Mouse (Mus musculus): ENCODE measurements around the gene Trem1. TPM values are rescaled to one million over a fixed set of nuclear protein-coding genes. Genes with fewer than 3 reads are reported as not detected.

The Trem1 gene
- polyA plus RNA-seq, 1 experiment from 2014 or later = 0.13 TPM

- no peak for ATAC-seq (replicated peaks; ENCODE audit: insufficient number of reproducible peaks, low FRiP score, low TSS enrichment)
- Histone ChIP-seq H3K4me3 (ENCODE audit: low read depth, low read length) (no peak overlapping the region), H3K4me2 (no peak overlapping the region), H3K27me3 (ENCODE audit: control insufficient read depth, insufficient read depth, low read length) (no peaks in the 10 kb centered on the region), H3K27ac (ENCODE audit: low read depth, low read length) (no peak overlapping the region), H3K9me3 (replicated peaks; ENCODE audit: control insufficient read depth, low read length) (no peaks in the 10 kb centered on the region), H3K4me1 (ENCODE audit: control insufficient read depth, insufficient read depth, low read length) (no peaks in the 10 kb centered on the region), H3K36me3 (ENCODE audit: control insufficient read depth, insufficient read depth, low read length) (no peaks in the 10 kb centered on the region), H3K9ac (ENCODE audit: low read depth, low read length) (no peak overlapping the region)
- 64% methylated on average over 5 of the region's 5 CpGs for WGBS (ENCODE audit: insufficient replicate concordance)
These were observed 2.0 kb downstream of the Trem1 start for GRCm38 (mm10) chr17:48234550-48234949.

GRCm38 (mm10) chr17:48235773-48236370 lies 3.3 kb downstream of the Trem1 start:
- H3K27me3 ChIP-seq (ENCODE audit: control insufficient read depth, insufficient read depth, low read length) = no peaks in the 10 kb centered on the region
- H3K4me1 ChIP-seq (ENCODE audit: control insufficient read depth, insufficient read depth, low read length) = no peaks in the 10 kb centered on the region
- 49% methylated on average over 4 of the region's 4 CpGs for WGBS (ENCODE audit: insufficient replicate concordance)
- H3K4me2 ChIP-seq = no peak overlapping the region
- no peaks in the 10 kb centered on the region for H3K9me3 ChIP-seq (replicated peaks; ENCODE audit: control insufficient read depth, low read length)
- H3K9ac ChIP-seq (ENCODE audit: low read depth, low read length) = no peak overlapping the region
- ATAC-seq (replicated peaks; ENCODE audit: insufficient number of reproducible peaks, low FRiP score, low TSS enrichment) = no peak
- H3K36me3 ChIP-seq (ENCODE audit: control insufficient read depth, insufficient read depth, low read length) = no peaks in the 10 kb centered on the region
- H3K4me3 ChIP-seq (ENCODE audit: low read depth, low read length) = no peak overlapping the region
- no peak overlapping the region for H3K27ac ChIP-seq (ENCODE audit: low read depth, low read length)

GRCm38 (mm10) chr17:48237621-48238020 lies 5.1 kb downstream of the Trem1 start:
- Histone ChIP-seq H3K4me1 (ENCODE audit: control insufficient read depth, insufficient read depth, low read length) (no peaks in the 10 kb centered on the region), H3K36me3 (ENCODE audit: control insufficient read depth, insufficient read depth, low read length) (no peaks in the 10 kb centered on the region), H3K4me2 (no peak overlapping the region), H3K9ac (ENCODE audit: low read depth, low read length) (no peak overlapping the region), H3K4me3 (ENCODE audit: low read depth, low read length) (no peak overlapping the region), H3K27me3 (ENCODE audit: control insufficient read depth, insufficient read depth, low read length) (no peaks in the 10 kb centered on the region), H3K9me3 (replicated peaks; ENCODE audit: control insufficient read depth, low read length) (no peaks in the 10 kb centered on the region), H3K27ac (ENCODE audit: low read depth, low read length) (no peak overlapping the region)
- WGBS (ENCODE audit: insufficient replicate concordance) = 87% methylated on average over 8 of the region's 8 CpGs
- no peak for ATAC-seq (replicated peaks; ENCODE audit: insufficient number of reproducible peaks, low FRiP score, low TSS enrichment)

GRCm38 (mm10) chr17:48247221-48247928 lies 14.8 kb downstream of the Trem1 start, which contains the start of gene Trem3:
Gene Trem3 (plus strand): TSS chr17:48247777.
- no peak within 1 kb of the TSS for H3K27ac ChIP-seq (ENCODE audit: low read depth, low read length)
- no peaks in the 10 kb centered on the region for H3K36me3 ChIP-seq (ENCODE audit: control insufficient read depth, insufficient read depth, low read length)
- H3K27me3 ChIP-seq (ENCODE audit: control insufficient read depth, insufficient read depth, low read length) = no peaks in the 10 kb centered on the region
- ATAC-seq (replicated peaks; ENCODE audit: insufficient number of reproducible peaks, low FRiP score, low TSS enrichment) = no peak
- H3K4me2 ChIP-seq = no peak within 1 kb of the TSS
- WGBS (ENCODE audit: insufficient replicate concordance) = 75% methylated on average over 11 of the region's 11 CpGs
- no peak within 1 kb of the TSS for H3K4me3 ChIP-seq (ENCODE audit: low read depth, low read length)
- H3K4me1 ChIP-seq (ENCODE audit: control insufficient read depth, insufficient read depth, low read length) = no peaks in the 10 kb centered on the region
- H3K9ac ChIP-seq (ENCODE audit: low read depth, low read length) = no peak within 1 kb of the TSS
- no peaks in the 10 kb centered on the region for H3K9me3 ChIP-seq (replicated peaks; ENCODE audit: control insufficient read depth, low read length)

GRCm38 (mm10) chr17:48249039-48249438 lies 16.5 kb downstream of the Trem1 start:
- H3K9me3 ChIP-seq (replicated peaks; ENCODE audit: control insufficient read depth, low read length) = no peaks in the 10 kb centered on the region
- no peaks in the 10 kb centered on the region for H3K36me3 ChIP-seq (ENCODE audit: control insufficient read depth, insufficient read depth, low read length)
- no peaks in the 10 kb centered on the region for H3K4me1 ChIP-seq (ENCODE audit: control insufficient read depth, insufficient read depth, low read length)
- ATAC-seq (replicated peaks; ENCODE audit: insufficient number of reproducible peaks, low FRiP score, low TSS enrichment) = no peak
- no peak overlapping the region for H3K4me3 ChIP-seq (ENCODE audit: low read depth, low read length)
- H3K4me2 ChIP-seq = no peak overlapping the region
- no peaks in the 10 kb centered on the region for H3K27me3 ChIP-seq (ENCODE audit: control insufficient read depth, insufficient read depth, low read length)
- H3K9ac ChIP-seq (ENCODE audit: low read depth, low read length) = no peak overlapping the region
- H3K27ac ChIP-seq (ENCODE audit: low read depth, low read length) = no peak overlapping the region

GRCm38 (mm10) chr17:48249501-48249900 lies 16.9 kb downstream of the Trem1 start:
- no peak for ATAC-seq (replicated peaks; ENCODE audit: insufficient number of reproducible peaks, low FRiP score, low TSS enrichment)
- H3K36me3 ChIP-seq (ENCODE audit: control insufficient read depth, insufficient read depth, low read length) = no peaks in the 10 kb centered on the region
- H3K4me2 ChIP-seq = no peak overlapping the region
- H3K9me3 ChIP-seq (replicated peaks; ENCODE audit: control insufficient read depth, low read length) = no peaks in the 10 kb centered on the region
- H3K4me3 ChIP-seq (ENCODE audit: low read depth, low read length) = no peak overlapping the region
- H3K27me3 ChIP-seq (ENCODE audit: control insufficient read depth, insufficient read depth, low read length) = no peaks in the 10 kb centered on the region
- WGBS (ENCODE audit: insufficient replicate concordance) = 75% methylated on average over 11 of the region's 11 CpGs
- H3K9ac ChIP-seq (ENCODE audit: low read depth, low read length) = no peak overlapping the region
- H3K27ac ChIP-seq (ENCODE audit: low read depth, low read length) = no peak overlapping the region
- no peaks in the 10 kb centered on the region for H3K4me1 ChIP-seq (ENCODE audit: control insufficient read depth, insufficient read depth, low read length)

GRCm38 (mm10) chr17:48250631-48251030 lies 18.1 kb downstream of the Trem1 start:
- Histone ChIP-seq H3K4me3 (ENCODE audit: low read depth, low read length) (no peak overlapping the region), H3K9me3 (replicated peaks; ENCODE audit: control insufficient read depth, low read length) (no peaks in the 10 kb centered on the region), H3K27ac (ENCODE audit: low read depth, low read length) (no peak overlapping the region), H3K9ac (ENCODE audit: low read depth, low read length) (no peak overlapping the region), H3K4me1 (ENCODE audit: control insufficient read depth, insufficient read depth, low read length) (no peaks in the 10 kb centered on the region), H3K36me3 (ENCODE audit: control insufficient read depth, insufficient read depth, low read length) (no peaks in the 10 kb centered on the region), H3K27me3 (ENCODE audit: control insufficient read depth, insufficient read depth, low read length) (no peaks in the 10 kb centered on the region), H3K4me2 (no peak overlapping the region)
- ATAC-seq (replicated peaks; ENCODE audit: insufficient number of reproducible peaks, low FRiP score, low TSS enrichment) = no peak
- WGBS (ENCODE audit: insufficient replicate concordance) = 75% methylated on average over 7 of the region's 7 CpGs

- Histone ChIP-seq H3K4me2 (no peak overlapping the region), H3K27ac (ENCODE audit: low read depth, low read length) (no peak overlapping the region), H3K36me3 (ENCODE audit: control insufficient read depth, insufficient read depth, low read length) (no peaks in the 10 kb centered on the region), H3K9me3 (replicated peaks; ENCODE audit: control insufficient read depth, low read length) (peaks cover 3% of the 10 kb centered on the region; the same call in 1 of the 2 replicates), H3K9ac (ENCODE audit: low read depth, low read length) (no peak overlapping the region), H3K27me3 (ENCODE audit: control insufficient read depth, insufficient read depth, low read length) (no peaks in the 10 kb centered on the region), H3K4me3 (ENCODE audit: low read depth, low read length) (no peak overlapping the region), H3K4me1 (ENCODE audit: control insufficient read depth, insufficient read depth, low read length) (no peaks in the 10 kb centered on the region)
- no peak for ATAC-seq (replicated peaks; ENCODE audit: insufficient number of reproducible peaks, low FRiP score, low TSS enrichment)
These were observed 24.0 kb downstream of the Trem1 start for GRCm38 (mm10) chr17:48256575-48256974.

- Histone ChIP-seq H3K9ac (ENCODE audit: low read depth, low read length) (no peak overlapping the region), H3K27me3 (ENCODE audit: control insufficient read depth, insufficient read depth, low read length) (no peaks in the 10 kb centered on the region), H3K9me3 (replicated peaks; ENCODE audit: control insufficient read depth, low read length) (peaks cover 3% of the 10 kb centered on the region; the same call in 1 of the 2 replicates), H3K4me3 (ENCODE audit: low read depth, low read length) (no peak overlapping the region), H3K4me2 (no peak overlapping the region), H3K36me3 (ENCODE audit: control insufficient read depth, insufficient read depth, low read length) (no peaks in the 10 kb centered on the region), H3K4me1 (ENCODE audit: control insufficient read depth, insufficient read depth, low read length) (no peaks in the 10 kb centered on the region), H3K27ac (ENCODE audit: low read depth, low read length) (no peak overlapping the region)
- no peak for ATAC-seq (replicated peaks; ENCODE audit: insufficient number of reproducible peaks, low FRiP score, low TSS enrichment)
- 73% methylated on average over 2 of the region's 2 CpGs for WGBS (ENCODE audit: insufficient replicate concordance)
These were observed 29.3 kb downstream of the Trem1 start for GRCm38 (mm10) chr17:48261868-48262267.
